Mouse (Mus musculus): Measurements from ENCODE around the gene Mapk12. TPM values are rescaled to one million over a fixed set of nuclear protein-coding genes. Genes with fewer than 3 reads are reported as not detected.

Mapk12 gene
- total and polyA plus RNA-seq, 3 experiments: 0.18 TPM; not detected in 2

DNA sequence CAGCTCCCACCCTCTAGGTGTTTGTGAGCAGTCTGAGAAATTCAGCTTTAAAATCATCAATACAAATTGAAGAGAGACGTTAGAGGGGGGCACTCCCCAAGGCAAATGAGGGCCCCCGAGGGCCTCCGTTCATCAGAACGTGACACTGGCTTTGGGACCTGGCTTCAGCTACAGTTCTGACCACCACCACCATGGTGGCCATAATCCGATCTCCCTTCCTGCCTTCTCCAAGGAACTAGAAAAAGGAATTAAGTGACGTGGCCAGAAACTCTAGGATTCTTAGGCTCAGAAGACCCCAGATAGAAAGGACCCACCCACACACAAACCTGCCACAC, 39.1 kb upstream of the Mapk12 start:
- H3K79me2 ChIP-seq (ENCODE audit: control insufficient read depth, insufficient read depth, low read length, poor library complexity): no peaks in the 10 kb centered on the region
- H3K4me3 ChIP-seq (ENCODE audit: control insufficient read depth in 1 of 2, insufficient read depth in 1 of 2, low read depth in 2 of 2, low read length in 2 of 2): no peak overlapping the region
- no peak overlapping the region for H3K9ac ChIP-seq (ENCODE audit: control insufficient read depth, low read depth, low read length, poor library complexity, severe bottlenecking)
- peaks cover 4 to 16% of the 10 kb centered on the region in 2 experiments; a peak in 3 of 4 replicates for H3K4me1 ChIP-seq (ENCODE audit: control insufficient read depth in 1 of 2, insufficient read depth in 2 of 2, low read length in 2 of 2)
- DNase-seq (ENCODE audit: low read depth, low spot score): no peak
- H3K9me3 ChIP-seq (replicated peaks; ENCODE audit: insufficient read depth, low read length): no peaks in the 10 kb centered on the region
- H3K27me3 ChIP-seq (ENCODE audit: control insufficient read depth in 1 of 2, insufficient read depth in 2 of 2, low read length in 2 of 2): no peaks in the 10 kb centered on the region
- no peak overlapping the region for H3K27ac ChIP-seq (ENCODE audit: control insufficient read depth, low read depth, low read length)
- no peak for TF ChIP-seq RCOR1 (IDR thresholded peaks at IDR 0.05; ENCODE audit: low read depth, low read length)
- TF ChIP-seq ELF1 (IDR thresholded peaks at IDR 0.05; ENCODE audit: low read depth, low read length): no peak
- TF ChIP-seq MXI1 (IDR thresholded peaks at IDR 0.05; ENCODE audit: low read depth, low read length): no peak
- no peak for TF ChIP-seq MAZ (IDR thresholded peaks at IDR 0.05; ENCODE audit: low read depth, low read length)
- TF ChIP-seq MAX (IDR thresholded peaks at IDR 0.05; ENCODE audit: low read length): no peak
- no peak for TF ChIP-seq SIN3A (IDR thresholded peaks at IDR 0.05; ENCODE audit: low read length)
- TF ChIP-seq JUND (IDR thresholded peaks at IDR 0.05; ENCODE audit: low read depth, low read length): no peak
- TF ChIP-seq CHD2 (IDR thresholded peaks at IDR 0.05; ENCODE audit: low read length): no peak
- peaks cover 0 to 11% of the 10 kb centered on the region in 2 experiments; a peak in 2 of 4 replicates for H3K36me3 ChIP-seq (ENCODE audit: control insufficient read depth in 1 of 2, insufficient read depth in 2 of 2, low read length in 2 of 2)

DNA sequence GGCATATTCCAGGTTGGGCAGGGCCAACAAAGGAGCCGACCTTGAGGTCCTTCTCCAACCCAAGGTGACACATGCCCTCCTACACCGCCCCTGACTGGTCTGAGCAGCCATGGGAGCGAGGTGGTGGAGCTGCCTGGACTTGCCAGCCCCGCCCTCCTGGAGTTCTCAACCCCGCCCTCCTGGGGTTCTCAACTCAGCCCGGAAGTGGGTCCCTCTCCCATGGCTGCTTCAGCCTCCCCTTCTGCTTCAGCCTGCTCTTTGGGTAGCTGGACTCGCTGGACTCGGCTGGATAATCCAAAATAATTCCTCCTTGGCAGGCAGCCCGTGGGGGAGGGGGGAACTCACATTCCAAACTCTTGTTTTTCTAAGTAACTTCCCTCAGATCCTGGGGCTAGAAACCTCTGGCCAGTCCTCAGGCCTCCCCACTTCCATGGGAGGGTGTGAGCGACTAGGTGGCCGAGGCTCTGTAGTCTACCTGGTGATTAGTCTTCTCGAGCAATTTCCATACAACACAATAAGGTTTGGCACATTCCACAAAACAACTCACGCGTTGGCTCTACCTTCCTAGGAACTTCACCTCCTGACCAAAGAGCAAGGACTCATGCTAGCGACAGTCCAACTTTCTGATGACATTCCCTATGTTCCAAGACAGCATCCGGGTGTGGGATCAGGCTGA, 38.6 kb upstream of the Mapk12 start:
- no peaks in the 10 kb centered on the region for H3K79me2 ChIP-seq (ENCODE audit: control insufficient read depth, insufficient read depth, low read length, poor library complexity)
- no peaks in the 10 kb centered on the region for H3K27me3 ChIP-seq (ENCODE audit: control insufficient read depth in 1 of 2, insufficient read depth in 2 of 2, low read length in 2 of 2)
- no peak for TF ChIP-seq ZKSCAN1 (IDR thresholded peaks at IDR 0.05; ENCODE audit: low read depth, low read length)
- H3K9me3 ChIP-seq (replicated peaks; ENCODE audit: insufficient read depth, low read length): no peaks in the 10 kb centered on the region
- H3K4me1 ChIP-seq (ENCODE audit: control insufficient read depth in 1 of 2, insufficient read depth in 2 of 2, low read length in 2 of 2): peaks cover 4 to 16% of the 10 kb centered on the region in 2 experiments; a peak in 3 of 4 replicates
- peaks cover 0 to 11% of the 10 kb centered on the region in 2 experiments; a peak in 2 of 4 replicates for H3K36me3 ChIP-seq (ENCODE audit: control insufficient read depth in 1 of 2, insufficient read depth in 2 of 2, low read length in 2 of 2)
- no peak overlapping the region for H3K4me3 ChIP-seq (ENCODE audit: control insufficient read depth in 1 of 2, insufficient read depth in 1 of 2, low read depth in 2 of 2, low read length in 2 of 2)
- no peak for DNase-seq (ENCODE audit: low read depth, low spot score)
- H3K27ac ChIP-seq (ENCODE audit: control insufficient read depth, low read depth, low read length): no peak overlapping the region
- no peak overlapping the region for H3K9ac ChIP-seq (ENCODE audit: control insufficient read depth, low read depth, low read length, poor library complexity, severe bottlenecking)

DNA sequence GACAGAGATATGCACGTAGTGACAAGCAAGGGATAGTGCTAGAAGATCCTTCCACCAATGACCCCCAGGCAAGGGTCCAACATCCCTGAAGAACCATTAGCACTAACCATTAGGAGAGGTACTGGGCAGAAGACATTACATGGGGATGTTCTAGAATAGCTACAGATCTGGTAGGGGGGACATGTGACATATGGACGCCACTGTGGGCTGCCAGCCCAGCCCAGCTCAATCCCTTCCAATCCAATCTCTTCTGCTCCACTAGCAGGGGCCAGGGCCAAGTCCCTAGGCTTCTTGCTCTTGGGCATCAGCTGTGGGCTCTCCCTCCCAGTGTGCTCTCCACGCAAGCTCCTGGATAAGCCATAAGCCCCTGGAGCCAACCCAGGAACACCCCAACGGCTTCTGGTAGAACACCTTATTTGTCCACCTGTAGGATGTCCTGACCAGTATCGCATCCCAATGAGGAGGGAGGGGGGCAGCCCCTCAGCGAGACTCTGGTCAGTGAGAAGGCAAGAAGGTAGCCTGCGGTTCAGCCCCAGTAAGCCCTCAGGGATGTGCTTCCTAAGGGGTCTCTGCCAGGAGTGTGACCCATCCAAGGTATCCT, 37.9 kb upstream of the Mapk12 start:
- H3K36me3 ChIP-seq (ENCODE audit: control insufficient read depth in 1 of 2, insufficient read depth in 2 of 2, low read length in 2 of 2): peaks cover 0 to 11% of the 10 kb centered on the region in 2 experiments; a peak in 2 of 4 replicates
- TF ChIP-seq GABPA (IDR thresholded peaks at IDR 0.05; ENCODE audit: low read depth, low read length) (no peak), MYB (IDR thresholded peaks at IDR 0.05; ENCODE audit: low read depth, low read length) (no peak), RAD21 (IDR thresholded peaks at IDR 0.05; ENCODE audit: low read depth, low read length) (no peak), SIN3A (IDR thresholded peaks at IDR 0.05; ENCODE audit: low read length) (no peak), USF1 (IDR thresholded peaks at IDR 0.05; ENCODE audit: low read depth, low read length) (no peak), MAX (IDR thresholded peaks at IDR 0.05; ENCODE audit: low read length) (no peak), EP300 (IDR thresholded peaks at IDR 0.05; ENCODE audit: low read depth in 1 of 2, low read length in 2 of 2) (no peak), E2F4 (IDR thresholded peaks at IDR 0.05; ENCODE audit: borderline replicate concordance, low read depth, low read length) (no peak), RCOR1 (IDR thresholded peaks at IDR 0.05; ENCODE audit: low read depth, low read length) (no peak), MEF2A (IDR thresholded peaks at IDR 0.05; ENCODE audit: extremely low read depth, insufficient replicate concordance, low read depth, low read length, poor library complexity, severe bottlenecking) (no peak), ZKSCAN1 (IDR thresholded peaks at IDR 0.05; ENCODE audit: low read depth, low read length) (no peak), POLR2AphosphoS5 (IDR thresholded peaks at IDR 0.05; ENCODE audit: borderline replicate concordance, low read depth, low read length) (no peak)
- DNase-seq (ENCODE audit: low read depth, low spot score): no peak
- H3K9me3 ChIP-seq (replicated peaks; ENCODE audit: insufficient read depth, low read length): no peaks in the 10 kb centered on the region
- H3K4me3 ChIP-seq (ENCODE audit: control insufficient read depth in 1 of 2, insufficient read depth in 1 of 2, low read depth in 2 of 2, low read length in 2 of 2): no peak overlapping the region
- H3K4me1 ChIP-seq (ENCODE audit: control insufficient read depth in 1 of 2, insufficient read depth in 2 of 2, low read length in 2 of 2): peaks cover 4 to 16% of the 10 kb centered on the region in 2 experiments; a peak in 3 of 4 replicates
- no peaks in the 10 kb centered on the region for H3K79me2 ChIP-seq (ENCODE audit: control insufficient read depth, insufficient read depth, low read length, poor library complexity)
- no peak overlapping the region for H3K27ac ChIP-seq (ENCODE audit: control insufficient read depth, low read depth, low read length)
- no peaks in the 10 kb centered on the region for H3K27me3 ChIP-seq (ENCODE audit: control insufficient read depth in 1 of 2, insufficient read depth in 2 of 2, low read length in 2 of 2)
- H3K9ac ChIP-seq (ENCODE audit: control insufficient read depth, low read depth, low read length, poor library complexity, severe bottlenecking): no peak overlapping the region

All from MEL (cell line).